Mouse (Mus musculus): ENCODE measurements around the gene Atp6v1g2. TPM values are rescaled to one million over a fixed set of nuclear protein-coding genes. Genes with fewer than 3 reads are reported as not detected.
A peak's percentile ranks its signal among the peaks of the same experiment; 100 is the strongest.

Atp6v1g2 gene
- total and polyA plus RNA-seq, 3 experiments, result 2.4 to 5.0 (median 3.2) TPM

DNA sequence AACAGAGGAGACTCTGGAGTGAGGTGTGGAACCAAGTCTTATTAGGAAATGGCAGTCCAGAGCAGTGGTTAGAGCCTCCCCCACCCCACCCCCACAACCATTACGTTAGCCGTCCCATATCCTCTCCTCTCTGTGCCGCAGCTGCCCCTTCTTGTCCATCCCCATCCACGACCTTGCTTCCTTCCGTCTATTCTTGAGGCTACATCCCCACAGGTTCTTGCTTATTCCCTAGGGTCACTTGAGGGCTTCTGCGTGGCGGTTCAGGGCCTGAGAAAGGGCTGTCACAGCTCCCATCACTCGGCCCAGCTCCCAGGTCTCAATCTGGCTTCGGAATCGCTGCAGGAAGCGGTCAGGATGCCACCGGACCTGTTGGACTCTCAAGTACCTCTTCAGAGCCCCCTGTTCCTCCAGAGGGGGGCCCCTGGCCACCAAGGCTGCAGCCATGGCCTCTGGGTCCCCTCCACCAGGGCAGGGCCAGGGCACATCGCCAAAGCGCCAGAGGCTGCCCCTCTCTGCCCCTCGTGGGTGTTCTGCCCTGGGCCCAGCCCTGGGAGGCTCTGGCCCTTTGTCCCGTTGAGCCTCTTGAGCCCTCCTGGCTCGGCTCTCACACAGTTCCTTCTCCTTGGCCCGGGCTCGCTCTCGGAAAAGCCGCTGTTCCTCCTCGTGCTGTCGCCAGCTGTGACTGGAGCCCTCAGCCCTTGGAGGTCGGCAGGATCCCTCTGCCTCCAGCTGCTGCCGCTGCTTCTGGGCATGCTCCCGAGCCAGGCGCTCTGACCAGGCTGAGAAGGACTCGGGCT, 13.1 kb upstream of the Atp6v1g2 start, which contains the start of gene Gm16181:
TSS of gene Gm16181 (plus strand) at position 679 of the 797 bp plus-strand sequence.
- TF ChIP-seq CTCF (IDR thresholded peaks at IDR 0.05; ENCODE audit: low read depth, low read length) (no peak), GATA2 (IDR thresholded peaks at IDR 0.05; ENCODE audit: borderline replicate concordance, low read depth, low read length) (no peak), POLR2AphosphoS5 (IDR thresholded peaks at IDR 0.05; ENCODE audit: insufficient replicate concordance, low read depth, low read length) (no peak), GATA1 (IDR thresholded peaks at IDR 0.05; ENCODE audit: borderline replicate concordance, low read length) (no peak), TAL1 (conservative IDR thresholded peaks at IDR 0.05; ENCODE audit: low read depth, low read length) (no peak)

DNA sequence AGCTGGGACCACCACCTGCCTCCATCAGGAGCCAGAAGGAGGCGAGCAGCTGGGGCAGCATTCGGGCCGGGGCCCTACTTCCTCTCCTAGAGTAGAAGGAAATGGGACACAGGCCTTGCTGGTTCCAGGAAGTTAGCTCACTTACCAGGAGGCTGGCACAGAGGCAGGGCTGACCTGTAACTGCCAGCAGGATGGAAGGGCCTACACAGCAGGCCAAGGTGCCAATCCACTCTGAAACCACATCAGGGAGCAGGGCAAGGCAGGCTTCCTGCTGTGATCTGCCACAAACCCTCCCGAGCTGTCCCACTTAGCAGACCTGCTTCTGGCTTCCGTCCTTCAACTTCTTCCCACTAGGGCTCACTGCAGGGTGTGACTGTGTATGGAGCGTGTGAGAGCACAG, 11.2 kb upstream of the Atp6v1g2 start:
- Histone ChIP-seq H3K36me3 (replicated peaks) (peaks cover 88% of the 10 kb centered on the region), H3K4me1 (ENCODE audit: insufficient read depth, low read depth, low read length) (peaks cover 38% of the 10 kb centered on the region), H3K9me3 (replicated peaks) (no peaks in the 10 kb centered on the region), H3K4me3 (ENCODE audit: low read depth, low read length) (no peak overlapping the region), H3K27me3 (ENCODE audit: insufficient read depth, low read length) (no peaks in the 10 kb centered on the region)
- no peak for TF ChIP-seq CTCF (IDR thresholded peaks at IDR 0.05; ENCODE audit: low read depth, low read length)
- TF ChIP-seq POLR2AphosphoS5 (IDR thresholded peaks at IDR 0.05; ENCODE audit: insufficient replicate concordance, low read depth, low read length), result peak; percentile 51; the same call in 1 of the 2 replicates
- ATAC-seq (ENCODE audit: extremely low read depth, insufficient number of reproducible peaks, low FRiP score, poor library complexity, severe bottlenecking) (no peak), DNase-seq (ENCODE audit: low spot score) (no peak)

More for the DNA sequence above, 13.1 kb upstream of the Atp6v1g2 start, which contains the start of gene Gm16181:
- DNase-seq (ENCODE audit: low spot score) (no peak), ATAC-seq (ENCODE audit: extremely low read depth, insufficient number of reproducible peaks, low FRiP score, poor library complexity, severe bottlenecking) (no peak)
- Histone ChIP-seq H3K4me3 (ENCODE audit: low read depth, low read length) (no peak within 1 kb of the TSS), H3K4me1 (ENCODE audit: insufficient read depth, low read depth, low read length) (peaks cover 32% of the 10 kb centered on the region), H3K36me3 (replicated peaks) (peaks cover 69% of the 10 kb centered on the region), H3K27me3 (ENCODE audit: insufficient read depth, low read length) (peaks cover 2% of the 10 kb centered on the region; the same call in 1 of the 2 replicates), H3K9me3 (replicated peaks) (no peaks in the 10 kb centered on the region)

- peaks cover 35% of the 10 kb centered on the region for H3K4me1 ChIP-seq (ENCODE audit: insufficient read depth, low read depth, low read length)
- H3K9me3 ChIP-seq (replicated peaks), result no peaks in the 10 kb centered on the region
- H3K4me3 ChIP-seq (ENCODE audit: low read depth, low read length), result no peak overlapping the region
- H3K36me3 ChIP-seq (replicated peaks), result peaks cover 94% of the 10 kb centered on the region
- no peak for TF ChIP-seq GATA2 (IDR thresholded peaks at IDR 0.05; ENCODE audit: borderline replicate concordance, low read depth, low read length)
- no peak for TF ChIP-seq TAL1 (conservative IDR thresholded peaks at IDR 0.05; ENCODE audit: low read depth, low read length)
- TF ChIP-seq POLR2AphosphoS5 (IDR thresholded peaks at IDR 0.05; ENCODE audit: insufficient replicate concordance, low read depth, low read length), result no peak
- no peak for TF ChIP-seq GATA1 (IDR thresholded peaks at IDR 0.05; ENCODE audit: borderline replicate concordance, low read length)
- TF ChIP-seq CTCF (IDR thresholded peaks at IDR 0.05; ENCODE audit: low read depth, low read length), result no peak
- no peaks in the 10 kb centered on the region for H3K27me3 ChIP-seq (ENCODE audit: insufficient read depth, low read length)
- no peak for DNase-seq (ENCODE audit: low spot score)
- no peak for ATAC-seq (ENCODE audit: extremely low read depth, insufficient number of reproducible peaks, low FRiP score, poor library complexity, severe bottlenecking)
Observed at GRCm38 (mm10) chr17:35224641-35225040, 8.8 kb upstream of the Atp6v1g2 start.

DNA sequence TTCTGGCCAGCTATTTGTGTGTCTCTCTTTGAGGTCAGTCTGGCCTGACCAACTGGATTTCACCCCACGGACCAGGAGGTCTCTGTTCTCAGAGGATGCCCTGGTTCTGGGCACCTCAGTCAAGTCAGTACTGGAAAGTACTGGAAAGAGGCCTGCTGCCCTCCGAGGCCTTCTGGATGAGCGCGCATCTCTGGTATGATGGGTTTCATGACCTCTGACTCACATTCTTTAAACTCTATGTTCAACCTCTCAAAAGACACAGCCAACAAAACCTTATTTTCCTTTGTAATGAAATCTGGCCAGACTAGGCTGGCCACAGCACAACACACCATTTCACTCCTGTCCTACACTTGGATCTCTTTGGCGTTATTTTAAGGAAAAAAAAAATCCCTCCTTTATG, 8.0 kb upstream of the Atp6v1g2 start:
- Histone ChIP-seq H3K36me3 (replicated peaks) (peaks cover 93% of the 10 kb centered on the region), H3K27me3 (ENCODE audit: insufficient read depth, low read length) (no peaks in the 10 kb centered on the region), H3K9me3 (replicated peaks) (no peaks in the 10 kb centered on the region), H3K4me3 (ENCODE audit: low read depth, low read length) (no peak overlapping the region), H3K4me1 (ENCODE audit: insufficient read depth, low read depth, low read length) (peaks cover 27% of the 10 kb centered on the region)
- DNase-seq (ENCODE audit: low spot score) (no peak), ATAC-seq (ENCODE audit: extremely low read depth, insufficient number of reproducible peaks, low FRiP score, poor library complexity, severe bottlenecking) (no peak)
- no peak for TF ChIP-seq TAL1 (conservative IDR thresholded peaks at IDR 0.05; ENCODE audit: low read depth, low read length)
- no peak for TF ChIP-seq GATA1 (IDR thresholded peaks at IDR 0.05; ENCODE audit: borderline replicate concordance, low read length)
- no peak for TF ChIP-seq CTCF (IDR thresholded peaks at IDR 0.05; ENCODE audit: low read depth, low read length)
- no peak for TF ChIP-seq GATA2 (IDR thresholded peaks at IDR 0.05; ENCODE audit: borderline replicate concordance, low read depth, low read length)
- TF ChIP-seq POLR2AphosphoS5 (IDR thresholded peaks at IDR 0.05; ENCODE audit: insufficient replicate concordance, low read depth, low read length), result no peak

- Histone ChIP-seq H3K4me3 (ENCODE audit: low read depth, low read length) (no peak overlapping the region), H3K27me3 (ENCODE audit: insufficient read depth, low read length) (no peaks in the 10 kb centered on the region), H3K9me3 (replicated peaks) (no peaks in the 10 kb centered on the region), H3K4me1 (ENCODE audit: insufficient read depth, low read depth, low read length) (peaks cover 28% of the 10 kb centered on the region), H3K36me3 (replicated peaks) (peaks cover 95% of the 10 kb centered on the region)
- ATAC-seq (ENCODE audit: extremely low read depth, insufficient number of reproducible peaks, low FRiP score, poor library complexity, severe bottlenecking), result no peak
- TF ChIP-seq GATA1 (IDR thresholded peaks at IDR 0.05; ENCODE audit: borderline replicate concordance, low read length) (no peak), POLR2AphosphoS5 (IDR thresholded peaks at IDR 0.05; ENCODE audit: insufficient replicate concordance, low read depth, low read length) (no peak), CTCF (IDR thresholded peaks at IDR 0.05; ENCODE audit: low read depth, low read length) (no peak), GATA2 (IDR thresholded peaks at IDR 0.05; ENCODE audit: borderline replicate concordance, low read depth, low read length) (no peak), TAL1 (conservative IDR thresholded peaks at IDR 0.05; ENCODE audit: low read depth, low read length) (no peak)
- no peak for DNase-seq (ENCODE audit: low spot score)
Observed at GRCm38 (mm10) chr17:35226561-35227046, 6.9 kb upstream of the Atp6v1g2 start.

- Histone ChIP-seq H3K36me3 (replicated peaks) (peaks cover 84% of the 10 kb centered on the region), H3K27me3 (ENCODE audit: insufficient read depth, low read length) (no peaks in the 10 kb centered on the region), H3K4me1 (ENCODE audit: insufficient read depth, low read depth, low read length) (peaks cover 49% of the 10 kb centered on the region), H3K9me3 (replicated peaks) (no peaks in the 10 kb centered on the region), H3K4me3 (ENCODE audit: low read depth, low read length) (no peak overlapping the region)
- ATAC-seq (ENCODE audit: extremely low read depth, insufficient number of reproducible peaks, low FRiP score, poor library complexity, severe bottlenecking), result no peak
- no peak for DNase-seq (ENCODE audit: low spot score)
- TF ChIP-seq TAL1 (conservative IDR thresholded peaks at IDR 0.05; ENCODE audit: low read depth, low read length) (no peak), GATA1 (IDR thresholded peaks at IDR 0.05; ENCODE audit: borderline replicate concordance, low read length) (no peak), GATA2 (IDR thresholded peaks at IDR 0.05; ENCODE audit: borderline replicate concordance, low read depth, low read length) (no peak), POLR2AphosphoS5 (IDR thresholded peaks at IDR 0.05; ENCODE audit: insufficient replicate concordance, low read depth, low read length) (no peak), CTCF (IDR thresholded peaks at IDR 0.05; ENCODE audit: low read depth, low read length) (no peak)
Observed at GRCm38 (mm10) chr17:35231022-35231421, 2.4 kb upstream of the Atp6v1g2 start.

All from G1E (cell line).